Mouse (Mus musculus): Measurements from ENCODE around the gene Adam19. TPM values are rescaled to one million over a fixed set of nuclear protein-coding genes. Genes with fewer than 3 reads are reported as not detected.

Gene Adam19
- polyA plus RNA-seq, 1 experiment from 2014 or later, result 21.3 TPM

GRCm38 (mm10) chr11:46058916-46059315, 3.1 kb downstream of the Adam19 start:
- WGBS, result 93% methylated on average over 4 of the region's 4 CpGs
- no peak for DNase-seq (ENCODE audit: low spot score)
- Histone ChIP-seq H3K9me3 (ENCODE audit: control insufficient read depth, low read length) (no peaks in the 10 kb centered on the region), H3K9ac (ENCODE audit: low read length) (no peak overlapping the region), H3K36me3 (ENCODE audit: control insufficient read depth, insufficient read depth, low read length) (peaks cover 31% of the 10 kb centered on the region), H3K27me3 (replicated peaks; ENCODE audit: control insufficient read depth, insufficient read depth, low read length) (no peaks in the 10 kb centered on the region), H3K4me3 (ENCODE audit: low read depth, low read length) (no peak overlapping the region), H3K4me1 (replicated peaks; ENCODE audit: control insufficient read depth, insufficient read depth, low read length) (peaks cover 18% of the 10 kb centered on the region), H3K27ac (ENCODE audit: low read depth) (no peak overlapping the region), H3K4me2 (ENCODE audit: low read length) (0 out of 2 replicates have a peak overlapping the region, but pooled peaks have one; percentile 66)
- no peak for ATAC-seq (replicated peaks; ENCODE audit: low FRiP score, low TSS enrichment, low read depth)

GRCm38 (mm10) chr11:46059887-46060650, 4.3 kb downstream of the Adam19 start:
- Histone ChIP-seq H3K4me3 (ENCODE audit: low read depth, low read length) (no peak overlapping the region), H3K27me3 (replicated peaks; ENCODE audit: control insufficient read depth, insufficient read depth, low read length) (no peaks in the 10 kb centered on the region), H3K4me1 (replicated peaks; ENCODE audit: control insufficient read depth, insufficient read depth, low read length) (peaks cover 21% of the 10 kb centered on the region), H3K27ac (ENCODE audit: low read depth) (no peak overlapping the region), H3K36me3 (ENCODE audit: control insufficient read depth, insufficient read depth, low read length) (peaks cover 31% of the 10 kb centered on the region), H3K4me2 (ENCODE audit: low read length) (no peak overlapping the region), H3K9me3 (ENCODE audit: control insufficient read depth, low read length) (no peaks in the 10 kb centered on the region), H3K9ac (ENCODE audit: low read length) (no peak overlapping the region)
- no peak for DNase-seq (ENCODE audit: low spot score)
- WGBS, result 66% methylated on average over 8 of the region's 8 CpGs
- ATAC-seq (replicated peaks; ENCODE audit: low FRiP score, low TSS enrichment, low read depth), result no peak

DNA sequence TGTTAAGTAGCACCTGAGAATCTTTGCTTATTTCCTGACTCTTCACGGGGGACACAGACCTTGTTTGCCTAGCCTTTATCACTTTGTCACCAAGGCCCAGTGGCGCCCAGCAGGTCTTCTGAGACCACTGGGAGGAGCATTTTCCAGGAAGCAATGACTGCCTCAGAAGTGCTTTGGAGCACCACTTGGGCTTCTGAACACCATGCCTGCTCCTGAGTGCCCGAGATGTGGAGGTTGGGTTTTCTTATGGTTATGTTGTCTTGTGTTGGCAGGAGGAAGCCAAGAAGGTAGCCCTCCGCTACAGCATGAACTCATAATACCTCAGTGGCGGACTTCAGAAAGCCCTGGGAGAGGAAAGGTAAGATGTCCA, 4.8 kb downstream of the Adam19 start:
- Histone ChIP-seq H3K36me3 (ENCODE audit: control insufficient read depth, insufficient read depth, low read length) (peaks cover 31% of the 10 kb centered on the region), H3K9me3 (ENCODE audit: control insufficient read depth, low read length) (no peaks in the 10 kb centered on the region), H3K27ac (ENCODE audit: low read depth) (no peak overlapping the region), H3K27me3 (replicated peaks; ENCODE audit: control insufficient read depth, insufficient read depth, low read length) (no peaks in the 10 kb centered on the region), H3K4me2 (ENCODE audit: low read length) (no peak overlapping the region), H3K9ac (ENCODE audit: low read length) (no peak overlapping the region), H3K4me1 (replicated peaks; ENCODE audit: control insufficient read depth, insufficient read depth, low read length) (peaks cover 22% of the 10 kb centered on the region), H3K4me3 (ENCODE audit: low read depth, low read length) (no peak overlapping the region)
- DNase-seq (ENCODE audit: low spot score) (no peak), ATAC-seq (replicated peaks; ENCODE audit: low FRiP score, low TSS enrichment, low read depth) (no peak)
- 68% methylated on average over 5 of the region's 5 CpGs for WGBS

- ATAC-seq (replicated peaks; ENCODE audit: low FRiP score, low TSS enrichment, low read depth) (no peak), DNase-seq (ENCODE audit: low spot score) (no peak)
- H3K4me3 ChIP-seq (ENCODE audit: low read depth, low read length), result no peak overlapping the region
- no peaks in the 10 kb centered on the region for H3K27me3 ChIP-seq (replicated peaks; ENCODE audit: control insufficient read depth, insufficient read depth, low read length)
- WGBS, result 57% methylated on average over 6 of the region's 6 CpGs
- H3K4me1 ChIP-seq (replicated peaks; ENCODE audit: control insufficient read depth, insufficient read depth, low read length), result peaks cover 30% of the 10 kb centered on the region
- no peak overlapping the region for H3K4me2 ChIP-seq (ENCODE audit: low read length)
- H3K9ac ChIP-seq (ENCODE audit: low read length), result no peak overlapping the region
- no peak overlapping the region for H3K27ac ChIP-seq (ENCODE audit: low read depth)
- H3K9me3 ChIP-seq (ENCODE audit: control insufficient read depth, low read length), result no peaks in the 10 kb centered on the region
- peaks cover 31% of the 10 kb centered on the region for H3K36me3 ChIP-seq (ENCODE audit: control insufficient read depth, insufficient read depth, low read length)
These were observed 6.1 kb downstream of the Adam19 start for GRCm38 (mm10) chr11:46061776-46062445.

- ATAC-seq (replicated peaks; ENCODE audit: low FRiP score, low TSS enrichment, low read depth), result no peak
- no peaks in the 10 kb centered on the region for H3K9me3 ChIP-seq (ENCODE audit: control insufficient read depth, low read length)
- H3K27me3 ChIP-seq (replicated peaks; ENCODE audit: control insufficient read depth, insufficient read depth, low read length), result no peaks in the 10 kb centered on the region
- peaks cover 30% of the 10 kb centered on the region for H3K4me1 ChIP-seq (replicated peaks; ENCODE audit: control insufficient read depth, insufficient read depth, low read length)
- H3K9ac ChIP-seq (ENCODE audit: low read length), result no peak overlapping the region
- 63% methylated on average over 4 of the region's 4 CpGs for WGBS
- no peak for DNase-seq (ENCODE audit: low spot score)
- H3K27ac ChIP-seq (ENCODE audit: low read depth), result no peak overlapping the region
- H3K4me2 ChIP-seq (ENCODE audit: low read length), result no peak overlapping the region
- peaks cover 35% of the 10 kb centered on the region for H3K36me3 ChIP-seq (ENCODE audit: control insufficient read depth, insufficient read depth, low read length)
- H3K4me3 ChIP-seq (ENCODE audit: low read depth, low read length), result no peak overlapping the region
These were observed 6.8 kb downstream of the Adam19 start for GRCm38 (mm10) chr11:46062569-46062968.

DNA sequence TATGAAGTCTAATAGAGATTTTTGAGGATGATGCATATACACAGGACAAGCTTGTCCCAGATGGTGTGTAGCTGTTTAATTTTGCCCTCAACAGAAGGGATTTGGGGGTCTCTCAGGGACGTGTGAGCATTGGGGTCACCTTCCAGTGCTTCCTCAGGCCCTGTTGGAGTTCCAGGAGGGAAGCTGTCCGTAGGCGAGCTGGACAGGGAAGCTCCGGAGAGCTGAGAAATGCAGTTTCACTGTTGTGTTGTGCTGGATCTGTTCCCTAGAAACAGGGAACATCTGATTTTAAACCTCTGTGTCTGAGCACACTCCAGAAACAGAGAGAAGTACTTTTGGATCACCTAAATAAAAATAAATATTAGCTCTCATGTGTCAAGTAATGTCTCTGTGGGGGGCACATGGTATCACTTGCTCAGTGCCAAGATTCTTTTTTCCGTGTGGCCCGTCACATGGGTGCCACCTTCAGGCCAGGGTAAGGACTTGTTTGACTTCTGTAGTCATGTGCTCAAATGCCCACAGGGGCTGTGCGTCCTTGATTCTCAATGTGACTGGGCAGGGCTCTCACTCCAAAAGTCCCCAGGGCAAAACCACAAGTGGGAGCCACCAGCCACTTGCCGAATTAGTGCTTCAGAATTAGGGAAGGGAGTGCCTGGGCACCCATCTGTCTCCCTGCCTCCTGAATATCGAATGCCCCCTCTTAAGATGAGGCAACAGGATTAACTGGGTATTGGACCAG, 7.4 kb downstream of the Adam19 start:
- DNase-seq (ENCODE audit: low spot score) (no peak), ATAC-seq (replicated peaks; ENCODE audit: low FRiP score, low TSS enrichment, low read depth) (no peak)
- no peak overlapping the region for H3K4me3 ChIP-seq (ENCODE audit: low read depth, low read length)
- H3K27ac ChIP-seq (ENCODE audit: low read depth), result no peak overlapping the region; the same call in 1 of the 2 replicates
- H3K9me3 ChIP-seq (ENCODE audit: control insufficient read depth, low read length), result no peaks in the 10 kb centered on the region
- no peak overlapping the region for H3K9ac ChIP-seq (ENCODE audit: low read length)
- H3K36me3 ChIP-seq (ENCODE audit: control insufficient read depth, insufficient read depth, low read length), result peaks cover 35% of the 10 kb centered on the region
- no peak overlapping the region for H3K4me2 ChIP-seq (ENCODE audit: low read length)
- peaks cover 25% of the 10 kb centered on the region for H3K4me1 ChIP-seq (replicated peaks; ENCODE audit: control insufficient read depth, insufficient read depth, low read length)
- WGBS, result 69% methylated on average over 9 of the region's 9 CpGs
- no peaks in the 10 kb centered on the region for H3K27me3 ChIP-seq (replicated peaks; ENCODE audit: control insufficient read depth, insufficient read depth, low read length)

- ATAC-seq (replicated peaks; ENCODE audit: low FRiP score, low TSS enrichment, low read depth) (no peak), DNase-seq (ENCODE audit: low spot score) (no peak)
- no peak overlapping the region for H3K4me3 ChIP-seq (ENCODE audit: low read depth, low read length)
- peak overlapping the region; percentile 81 for H3K27ac ChIP-seq (ENCODE audit: low read depth)
- H3K36me3 ChIP-seq (ENCODE audit: control insufficient read depth, insufficient read depth, low read length), result peaks cover 34% of the 10 kb centered on the region
- H3K4me1 ChIP-seq (replicated peaks; ENCODE audit: control insufficient read depth, insufficient read depth, low read length), result peaks cover 33% of the 10 kb centered on the region
- 0 out of 2 replicates have a peak overlapping the region, but pooled peaks have one; percentile 6 for H3K9ac ChIP-seq (ENCODE audit: low read length)
- no peaks in the 10 kb centered on the region for H3K27me3 ChIP-seq (replicated peaks; ENCODE audit: control insufficient read depth, insufficient read depth, low read length)
- H3K9me3 ChIP-seq (ENCODE audit: control insufficient read depth, low read length), result no peaks in the 10 kb centered on the region
- WGBS, result 59% methylated on average over 8 of the region's 8 CpGs
- H3K4me2 ChIP-seq (ENCODE audit: low read length), result 0 out of 2 replicates have a peak overlapping the region, but pooled peaks have one; percentile 5
These were observed 9.0 kb downstream of the Adam19 start for GRCm38 (mm10) chr11:46064767-46065166.

- Histone ChIP-seq H3K27me3 (replicated peaks; ENCODE audit: control insufficient read depth, insufficient read depth, low read length) (no peaks in the 10 kb centered on the region), H3K4me2 (ENCODE audit: low read length) (no peak overlapping the region), H3K4me3 (ENCODE audit: low read depth, low read length) (no peak overlapping the region), H3K9me3 (ENCODE audit: control insufficient read depth, low read length) (no peaks in the 10 kb centered on the region), H3K27ac (ENCODE audit: low read depth) (peak overlapping the region; percentile 81), H3K36me3 (ENCODE audit: control insufficient read depth, insufficient read depth, low read length) (peaks cover 31% of the 10 kb centered on the region), H3K4me1 (replicated peaks; ENCODE audit: control insufficient read depth, insufficient read depth, low read length) (peaks cover 36% of the 10 kb centered on the region), H3K9ac (ENCODE audit: low read length) (0 out of 2 replicates have a peak overlapping the region, but pooled peaks have one; percentile 6)
- DNase-seq (ENCODE audit: low spot score) (no peak), ATAC-seq (replicated peaks; ENCODE audit: low FRiP score, low TSS enrichment, low read depth) (peak; percentile 41; the same call in 1 of the 2 replicates)
- 52% methylated on average over 21 of the region's 21 CpGs for WGBS
These were observed 9.6 kb downstream of the Adam19 start for GRCm38 (mm10) chr11:46065201-46066011.

Measured in intestine, embryonic 14.5 days (tissue).